Mouse (Mus musculus): ENCODE results near the gene Asb7. TPM values are rescaled to one million over a fixed set of nuclear protein-coding genes. Genes with fewer than 3 reads are reported as not detected.

The Asb7 gene
- total RNA-seq (2021): 10 to 100 TPM; 18.6 to 19.8 TPM
- long read RNA-seq, experiment 1, full-length matches to known transcripts: 2 of 7 reads
- long read RNA-seq, experiment 1, partial matches to known transcripts: 0 of 7 reads
- long read RNA-seq, experiment 1, other reads (novel, unspliced or antisense): 5 of 7 reads
- long read RNA-seq, experiment 2, full-length matches to known transcripts: 2 of 5 reads
- long read RNA-seq, experiment 2, partial matches to known transcripts: 0 of 5 reads
- long read RNA-seq, experiment 2, other reads (novel, unspliced or antisense): 3 of 5 reads

DNA sequence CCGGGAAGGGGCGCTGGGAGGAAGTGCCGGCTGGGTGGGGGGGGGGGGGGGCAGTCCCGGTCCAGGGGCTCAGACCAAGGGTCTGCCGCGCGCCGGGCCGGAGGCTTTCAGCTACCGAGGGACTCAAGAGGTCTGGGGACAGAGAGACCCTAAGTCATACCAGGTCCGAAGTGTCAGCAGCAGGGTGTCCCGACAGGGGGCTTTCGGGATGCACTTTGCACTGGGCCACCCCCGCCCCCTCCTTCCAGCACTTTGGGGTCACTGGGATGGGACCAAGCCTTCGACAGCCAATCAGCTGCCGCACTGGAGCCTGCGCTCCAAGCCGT is at the start of gene Asb7:
TSS of gene Asb7 (minus strand) at position 303 of the 326 bp plus-strand sequence.
- no peak for DNase-seq

DNA sequence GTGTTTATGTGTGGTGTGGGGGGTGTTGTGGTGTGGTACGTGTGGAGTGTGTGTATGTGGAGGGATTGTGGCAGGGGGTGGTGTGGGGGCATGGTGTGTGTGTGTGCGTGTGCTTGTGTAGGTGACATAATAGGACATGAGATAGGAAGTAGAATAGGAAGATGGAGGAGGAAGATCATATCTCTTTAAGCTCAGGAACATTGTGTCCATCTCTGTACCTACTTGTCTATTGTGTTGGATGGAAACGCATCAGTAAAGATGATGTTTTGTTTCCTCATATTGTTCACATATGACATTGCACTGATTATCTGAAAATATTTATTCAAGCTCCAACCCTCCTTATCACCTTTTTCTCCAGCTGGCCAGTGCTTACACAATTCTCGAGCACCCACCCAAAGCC is 48.0 kb upstream of the Asb7 start:
- DNase-seq: no peak

DNA sequence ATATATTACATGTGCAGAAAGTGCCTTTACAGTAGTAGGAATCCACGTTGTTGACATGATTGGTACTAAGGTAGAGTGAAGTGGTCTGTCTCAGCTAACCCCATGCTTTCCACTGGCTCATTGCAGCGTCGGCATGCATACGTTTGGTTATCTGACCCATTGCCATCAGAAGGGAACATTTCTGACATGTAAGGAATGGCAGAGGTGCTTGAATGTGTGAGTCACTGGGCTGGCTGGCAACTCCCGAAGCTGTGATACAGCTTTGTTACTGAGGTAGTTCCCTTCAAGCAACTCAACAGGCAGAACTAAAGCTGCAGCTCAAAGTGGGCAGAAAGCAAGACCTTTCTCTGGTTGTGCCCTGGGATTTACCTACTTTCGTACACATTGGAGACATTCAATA is 45.6 kb upstream of the Asb7 start:
- no peak for DNase-seq

DNA sequence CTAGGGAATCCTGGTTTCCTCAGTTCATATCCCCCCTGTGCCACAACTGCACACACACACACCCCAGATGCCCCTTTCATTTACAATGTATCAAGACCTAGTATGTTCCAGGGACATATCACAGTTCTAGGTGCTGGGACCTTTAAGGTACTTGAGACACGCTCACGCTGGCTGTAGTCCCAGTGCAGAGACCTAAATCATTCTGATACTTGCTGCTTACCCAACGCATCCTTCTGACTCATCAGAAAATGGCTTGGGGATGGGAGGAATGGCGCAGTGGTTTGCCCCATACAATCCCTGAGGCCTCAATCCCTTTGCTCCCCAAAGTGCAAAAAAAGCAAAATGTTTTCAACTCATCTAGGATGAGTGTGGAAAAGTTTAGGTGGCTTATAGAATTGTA is 45.1 kb upstream of the Asb7 start:
- DNase-seq: peak; percentile 19

DNA sequence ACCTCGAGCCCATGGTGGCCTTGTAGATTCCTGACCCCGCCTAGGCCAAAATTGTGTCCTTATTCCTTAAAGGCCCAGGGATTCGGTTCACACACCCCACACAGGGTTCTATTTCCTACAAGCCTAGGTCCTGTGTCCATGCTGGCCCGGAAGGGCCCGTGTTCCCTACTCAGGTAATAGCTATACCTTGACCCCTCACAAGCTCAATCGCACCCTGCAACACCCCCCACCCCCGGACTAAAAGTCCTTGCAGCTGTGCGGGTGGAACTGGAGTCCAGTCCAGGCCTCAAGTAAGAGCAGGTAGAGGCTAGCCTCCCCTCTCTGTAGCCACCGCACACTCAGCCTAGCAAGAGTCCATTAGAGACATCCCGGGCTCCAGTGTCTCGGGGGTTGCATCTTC is 44.5 kb upstream of the Asb7 start:
- no peak for DNase-seq

DNA sequence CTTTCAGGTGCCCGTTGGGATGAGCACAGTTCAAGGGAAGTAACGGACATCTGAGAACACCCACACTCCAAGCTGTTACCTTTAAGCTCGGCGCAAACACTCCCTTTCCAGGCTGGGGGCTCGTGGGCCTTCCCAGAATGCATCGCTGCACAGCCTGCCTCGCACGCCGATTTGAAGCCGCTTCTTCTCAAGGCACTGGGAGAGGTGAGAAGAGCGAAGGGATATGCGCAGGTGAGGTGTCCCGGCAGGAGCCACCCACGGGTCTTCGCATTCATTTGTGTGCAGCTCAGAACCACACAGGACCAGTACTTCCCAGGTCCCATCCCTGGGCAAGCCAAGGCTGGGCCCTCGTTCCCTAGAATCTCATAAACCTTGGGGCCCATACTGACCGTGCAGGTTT is 44.0 kb upstream of the Asb7 start:
- DNase-seq: no peak

DNA sequence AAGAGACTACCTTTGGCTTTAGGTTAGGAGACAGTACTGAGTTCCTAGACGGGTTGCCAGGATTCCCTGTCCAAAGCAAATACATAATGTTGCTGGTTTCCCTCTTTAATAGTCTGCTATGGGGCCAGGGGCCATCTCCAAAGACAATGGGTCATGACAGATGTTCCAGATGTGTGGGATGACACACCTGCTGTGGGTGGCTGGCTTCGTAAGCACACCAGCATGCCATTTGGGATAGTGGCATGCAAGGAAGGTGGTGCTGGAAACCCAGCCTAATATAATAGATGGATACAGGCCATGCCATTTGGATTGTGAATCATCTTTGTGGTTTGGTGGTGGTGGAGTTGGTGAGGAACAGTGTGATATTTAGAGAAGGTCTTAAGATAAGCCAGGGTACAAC is 39.8 kb upstream of the Asb7 start:
- no peak for DNase-seq

DNA sequence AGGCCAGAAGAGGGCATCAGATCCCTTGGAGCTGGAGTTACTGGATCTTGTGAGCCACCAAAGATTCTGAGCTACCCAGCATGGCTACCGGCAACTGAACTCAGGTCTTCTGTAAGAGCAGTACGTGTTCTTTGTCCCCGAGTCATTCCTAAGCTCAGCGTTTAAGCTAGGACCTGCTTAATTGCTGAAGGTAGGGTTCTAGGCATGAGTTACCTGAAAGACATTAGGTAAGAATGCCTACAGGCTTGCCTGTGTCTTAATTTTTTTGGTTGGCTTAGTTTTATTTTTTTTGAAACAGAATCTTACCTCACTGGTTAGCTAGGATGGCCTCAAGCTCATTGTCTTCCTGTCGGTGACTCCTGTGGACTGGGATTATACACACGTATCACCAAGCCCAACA is 38.7 kb upstream of the Asb7 start:
- DNase-seq: no peak

DNA sequence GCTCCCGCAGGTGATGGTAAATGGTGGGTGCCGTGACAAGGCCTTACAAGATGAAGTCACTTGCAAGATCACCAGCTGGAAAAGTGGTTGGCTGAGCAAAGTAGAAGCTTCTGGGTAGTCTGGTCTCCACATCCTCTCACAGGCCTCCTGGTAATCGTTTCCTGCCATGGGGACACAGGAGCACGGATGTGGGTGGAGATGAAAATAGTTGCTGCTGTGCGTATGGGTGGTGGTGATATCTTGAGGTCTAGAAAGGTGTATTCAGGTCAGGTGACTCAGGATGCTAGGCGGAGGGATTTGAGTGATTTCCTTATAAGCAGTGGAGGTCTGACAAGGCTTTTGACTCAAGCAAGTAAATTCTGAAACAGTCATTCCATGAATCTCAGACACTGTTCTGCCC is 35.6 kb upstream of the Asb7 start:
- DNase-seq: no peak

DNA sequence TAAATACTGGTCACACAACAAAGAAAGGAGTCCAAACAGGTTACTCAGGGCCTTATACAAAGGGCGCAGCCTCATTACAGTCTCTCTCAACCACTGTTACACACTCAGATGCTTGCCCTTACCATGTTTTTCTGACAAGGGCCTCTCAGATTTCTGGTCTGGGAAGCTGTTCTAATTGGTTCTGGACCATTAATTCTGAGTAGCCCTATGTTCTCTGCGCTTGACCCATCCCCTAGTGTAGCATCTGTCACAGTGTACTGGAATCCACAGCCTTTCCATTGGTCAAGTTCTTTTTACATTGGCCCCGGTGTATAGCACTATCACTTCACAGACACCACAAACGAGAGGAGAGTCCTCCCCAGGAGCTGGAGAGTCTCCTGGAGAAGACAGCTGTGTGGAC is 35.1 kb upstream of the Asb7 start:
- DNase-seq: no peak

DNA sequence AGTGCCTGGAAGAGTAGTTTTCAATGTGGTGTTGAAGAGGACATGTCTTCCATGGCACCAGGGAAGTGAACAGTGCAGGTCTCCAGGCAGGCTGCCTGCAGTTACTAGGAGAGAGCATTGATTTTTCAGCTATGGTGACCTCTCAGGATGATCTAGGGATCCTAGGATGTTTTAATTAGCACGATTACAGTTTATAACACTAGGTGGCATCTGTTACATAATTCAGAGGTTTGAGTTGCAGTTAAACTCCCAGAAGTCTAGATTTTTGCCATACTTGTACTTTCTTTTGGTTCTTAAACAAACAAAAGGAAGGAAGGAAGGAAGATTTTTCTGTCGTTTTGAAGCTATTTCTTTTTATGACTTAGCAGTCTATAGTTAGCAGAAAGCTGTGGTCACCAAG is 21.8 kb upstream of the Asb7 start:
- no peak for DNase-seq

DNA sequence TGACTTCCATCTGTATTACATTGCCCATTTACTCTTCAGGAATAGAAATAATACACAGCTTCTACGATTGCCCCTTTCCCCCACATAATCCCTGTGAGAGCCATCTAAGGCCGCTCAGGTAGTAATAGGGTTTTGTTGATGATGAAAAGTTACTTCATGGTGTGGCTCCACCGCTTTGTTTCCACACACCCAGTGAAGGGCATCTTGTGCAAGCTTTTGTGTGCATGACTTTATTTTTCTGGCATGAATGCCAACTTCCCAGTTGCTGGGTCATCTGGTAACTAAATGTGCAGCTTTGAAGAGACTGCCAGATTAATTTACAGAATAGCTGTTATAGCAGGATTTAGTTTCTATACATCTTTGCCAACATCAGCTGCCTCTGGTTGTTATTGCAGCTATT is 15.2 kb upstream of the Asb7 start:
- peak; percentile 27 for DNase-seq

DNA sequence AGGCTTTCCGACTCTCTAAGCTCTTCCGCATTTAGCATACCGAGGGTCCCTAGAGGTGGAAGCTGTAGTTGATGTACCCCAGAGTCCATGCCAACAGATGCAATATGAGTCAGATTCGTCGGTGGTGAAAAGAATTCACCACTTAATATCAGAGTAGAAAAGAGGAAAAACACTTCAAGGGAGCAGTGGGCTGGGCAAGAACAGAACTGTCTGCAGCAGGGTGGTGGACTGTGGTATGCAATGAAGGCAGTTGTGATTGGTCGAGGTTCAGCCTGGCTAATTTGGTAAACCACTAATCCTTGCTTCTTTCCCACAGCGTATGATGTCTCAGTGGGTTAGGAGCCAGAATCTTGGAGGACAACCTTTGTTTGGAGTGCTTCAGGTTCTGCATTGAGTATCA is 13.3 kb upstream of the Asb7 start:
- DNase-seq: no peak

DNA sequence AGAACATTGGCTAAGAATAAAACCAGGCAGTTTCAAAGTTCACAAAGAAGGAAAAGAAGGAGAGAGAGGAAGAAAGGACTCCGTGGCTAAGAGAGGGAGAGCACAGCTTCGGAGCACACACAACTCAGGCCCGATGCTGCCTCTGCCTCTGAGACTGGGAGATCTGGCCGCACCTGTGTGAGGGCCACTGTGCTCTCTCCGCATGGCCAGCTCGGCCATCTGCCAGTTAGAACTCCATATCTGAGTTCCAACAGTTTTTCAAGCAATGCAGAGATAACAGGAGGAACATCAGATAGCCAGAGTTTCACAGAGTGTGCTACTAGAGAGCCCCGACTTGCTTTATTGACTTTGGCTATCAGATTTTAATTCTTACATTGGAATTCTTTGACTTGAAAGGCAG is 5.1 kb upstream of the Asb7 start:
- no peak for DNase-seq

DNA sequence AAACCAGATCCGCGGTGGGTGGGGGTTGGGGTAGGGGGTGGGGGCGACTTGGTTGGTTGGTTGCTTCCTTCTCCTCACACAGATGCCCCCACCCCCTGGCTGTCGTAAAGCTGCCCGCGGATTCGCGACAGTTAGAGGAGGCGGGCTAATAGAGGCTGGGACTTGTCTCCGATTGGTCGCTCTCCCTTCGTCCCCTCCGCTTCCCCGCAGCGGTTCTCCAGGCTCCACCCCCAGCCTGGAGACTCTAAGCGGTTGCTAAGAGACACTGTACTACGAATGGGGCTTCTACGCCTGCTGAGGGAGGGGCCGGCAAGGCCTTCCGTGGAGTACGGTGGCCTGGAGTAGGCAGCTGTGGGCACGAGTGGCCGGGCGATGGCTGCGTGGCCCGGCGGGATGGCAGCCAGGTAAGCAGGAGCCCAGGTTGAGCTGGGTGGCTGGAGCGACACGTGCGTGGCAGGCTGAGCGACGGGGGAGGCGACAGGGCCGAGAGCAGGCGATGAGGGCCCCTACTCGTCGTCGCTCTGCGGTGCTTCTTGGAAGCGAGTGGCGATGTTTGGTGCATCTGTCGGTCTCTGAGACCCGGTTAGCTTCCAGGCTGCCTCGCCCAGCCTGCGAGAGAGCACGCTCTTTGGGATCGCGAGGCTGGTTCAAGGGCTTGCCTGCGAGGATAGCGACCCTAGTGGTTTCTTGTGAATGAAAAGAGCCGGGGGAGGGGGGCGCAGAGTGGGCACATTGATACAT is 394 bp upstream of the Asb7 start, which contains the start of gene Lins1:
TSS of gene Lins1 (plus strand) at position 270 of the 741 bp plus-strand sequence.
- peak; percentile 98 for DNase-seq

DNA sequence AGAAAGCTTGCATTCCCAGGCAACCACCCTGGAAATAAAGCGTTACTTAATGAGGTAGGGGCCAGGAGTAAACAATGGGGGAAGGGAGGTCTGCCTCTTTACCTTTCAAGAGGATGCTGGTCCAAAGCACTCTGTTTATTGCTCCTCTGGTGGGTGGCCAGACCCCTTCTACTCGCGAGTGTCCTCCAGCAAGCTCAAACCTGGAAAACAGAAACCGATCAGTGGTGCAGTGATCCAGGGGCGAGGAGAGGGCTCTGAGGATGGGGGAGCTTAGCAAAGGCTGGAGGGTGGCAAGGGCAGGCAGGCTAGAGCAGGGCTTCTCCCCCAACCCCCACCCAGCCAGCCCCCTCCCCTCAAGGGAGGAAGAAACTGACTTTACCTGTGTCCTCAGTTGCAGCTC is 675 bp downstream of the Asb7 start:
- no peak for DNase-seq

DNA sequence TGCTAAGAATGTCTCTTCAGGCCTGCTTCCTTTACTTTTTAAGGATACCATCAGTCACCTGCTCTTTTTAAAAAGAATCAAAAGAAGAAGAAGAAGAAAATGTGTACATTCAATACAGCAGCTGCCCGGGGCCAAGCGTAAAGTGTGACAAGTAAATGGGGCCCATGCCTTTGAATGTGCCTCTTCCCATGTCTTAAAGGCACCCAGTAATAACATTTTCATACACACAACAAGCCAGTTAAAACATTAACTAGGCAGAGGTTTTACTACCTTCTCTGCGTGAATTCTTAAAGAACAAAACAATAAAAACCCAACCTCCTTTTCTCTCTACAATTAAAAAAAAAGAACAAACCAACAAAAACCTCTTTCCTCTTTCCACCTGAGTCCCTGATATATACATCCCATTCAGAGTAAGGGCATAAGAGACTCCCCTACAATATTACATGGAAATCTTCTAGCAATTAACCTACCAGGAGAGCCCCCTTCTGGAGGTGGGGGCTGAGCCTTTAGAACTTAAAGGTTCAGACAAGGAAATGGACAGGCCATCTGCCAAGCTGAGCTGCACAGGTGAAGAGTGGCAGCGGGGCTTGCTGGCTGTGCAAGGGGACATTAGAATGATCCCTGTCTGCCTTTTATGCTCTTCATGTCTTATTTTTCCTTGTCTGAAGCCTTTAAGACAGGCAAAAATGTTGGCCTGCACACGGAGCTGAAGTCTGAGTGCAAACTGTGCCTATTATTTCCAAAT is 7.1 kb downstream of the Asb7 start:
- DNase-seq: no peak

DNA sequence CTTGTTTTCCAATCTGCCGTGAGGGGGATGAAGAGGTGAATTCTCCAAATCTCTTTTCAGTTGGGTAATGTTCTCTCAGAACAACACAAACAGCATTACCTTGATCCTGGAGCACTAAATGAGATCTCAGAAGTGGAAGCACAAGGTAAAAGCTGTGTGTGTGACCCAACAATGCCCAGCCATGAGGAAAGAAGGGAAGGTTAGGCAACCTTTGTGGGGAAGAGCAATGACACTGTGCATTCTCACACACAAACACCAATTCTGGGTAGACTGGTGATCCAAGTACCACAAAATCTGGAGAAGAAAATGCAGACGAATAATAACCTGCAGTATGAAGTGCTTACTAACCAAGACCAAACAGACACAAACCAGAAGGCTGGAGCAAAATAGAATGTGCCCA is 13.6 kb downstream of the Asb7 start:
- no peak for DNase-seq

DNA sequence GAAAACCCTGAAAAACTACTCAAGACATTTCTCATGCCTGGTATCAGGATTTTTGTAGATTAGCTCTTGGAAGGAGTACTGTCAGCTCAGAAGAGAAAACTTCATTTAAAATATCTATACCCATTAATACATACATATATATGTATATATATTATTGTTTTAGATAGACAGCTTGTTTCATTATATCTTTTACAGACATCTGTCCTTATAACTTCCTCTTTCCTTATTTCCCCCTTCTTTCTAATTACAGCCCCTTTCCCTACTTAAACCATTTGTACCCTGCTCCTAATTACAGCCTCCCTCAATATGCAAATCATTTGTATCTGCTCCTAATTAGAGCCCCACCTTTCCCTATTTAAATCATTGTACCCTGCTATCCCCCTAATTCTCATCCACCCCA is 22.3 kb downstream of the Asb7 start:
- DNase-seq: no peak

DNA sequence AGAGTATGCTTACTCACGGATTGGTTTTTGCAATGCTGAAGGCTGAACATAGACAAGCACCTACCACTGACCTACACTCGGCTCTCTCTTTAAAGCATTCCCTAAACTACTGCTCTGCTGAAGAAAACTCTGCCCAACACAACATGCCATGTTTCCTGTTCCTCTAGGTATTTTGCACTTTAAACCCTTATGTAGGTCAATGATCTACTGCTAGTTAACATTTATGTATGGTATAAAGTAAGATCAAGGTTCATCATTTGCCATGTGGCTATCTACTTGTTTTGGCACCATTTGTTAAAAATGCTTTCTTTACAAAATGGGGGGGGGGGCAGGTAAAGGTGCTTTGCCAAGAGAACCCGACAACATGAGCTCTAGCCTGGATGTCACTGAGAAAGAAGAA is 25.8 kb downstream of the Asb7 start:
- no peak for DNase-seq

DNA sequence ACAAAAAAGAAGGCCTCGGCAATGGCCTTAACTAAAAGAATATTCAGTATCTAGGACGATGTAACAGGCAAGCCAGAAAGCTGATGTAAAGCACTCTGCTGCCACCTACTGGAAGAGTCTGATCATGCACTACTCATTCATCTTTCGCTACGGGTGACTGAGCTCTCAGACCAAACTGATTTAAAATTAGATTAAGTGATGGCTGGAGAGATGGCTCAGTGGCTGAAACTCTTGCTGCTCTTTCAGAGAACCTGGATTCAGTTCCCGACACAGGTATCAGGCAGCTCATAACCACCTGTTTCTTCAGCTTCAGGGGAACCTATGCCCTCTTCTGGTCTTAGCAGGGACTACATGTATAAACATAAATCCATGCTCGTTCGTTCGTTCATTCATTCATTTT is 27.8 kb downstream of the Asb7 start:
- DNase-seq: peak; percentile 86

DNA sequence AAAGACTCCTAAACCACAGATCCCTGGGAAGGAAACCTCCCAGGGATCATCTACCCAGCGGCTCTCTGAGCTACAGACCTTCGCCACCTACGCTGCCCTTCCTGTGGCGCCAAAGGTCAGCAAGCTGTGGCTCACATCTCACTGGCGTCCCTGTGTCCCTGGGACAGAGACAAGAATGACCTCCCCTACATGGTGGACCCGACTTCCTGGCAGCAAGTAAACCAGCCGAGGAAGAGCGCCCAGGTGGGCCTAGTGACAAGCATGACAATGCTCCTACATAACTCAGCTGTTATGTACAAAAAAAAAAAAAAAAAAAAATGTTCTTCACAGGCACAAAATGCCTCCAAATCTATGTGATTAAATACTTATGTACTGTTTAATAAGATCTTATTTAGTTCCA is 28.4 kb downstream of the Asb7 start:
- no peak for DNase-seq

DNA sequence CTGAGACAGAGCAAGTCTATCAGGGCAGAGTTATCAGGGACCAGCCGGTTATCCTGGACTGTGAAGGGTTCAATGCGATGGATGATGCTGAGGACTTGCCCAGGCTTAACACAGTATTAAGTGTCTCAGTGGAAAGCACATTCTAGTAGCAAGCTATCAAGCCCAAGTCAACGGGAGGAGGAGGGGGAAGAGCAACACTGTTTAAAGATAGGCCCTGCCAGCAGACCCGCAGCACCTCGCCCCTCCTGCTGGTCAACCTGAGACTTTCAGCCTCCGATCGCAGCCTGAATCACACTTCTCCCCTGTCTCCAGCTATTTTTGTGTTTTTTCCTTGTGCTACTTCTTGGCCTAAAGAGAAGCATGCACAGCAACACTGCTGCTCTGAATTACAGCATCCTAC is 29.1 kb downstream of the Asb7 start:
- no peak for DNase-seq

DNA sequence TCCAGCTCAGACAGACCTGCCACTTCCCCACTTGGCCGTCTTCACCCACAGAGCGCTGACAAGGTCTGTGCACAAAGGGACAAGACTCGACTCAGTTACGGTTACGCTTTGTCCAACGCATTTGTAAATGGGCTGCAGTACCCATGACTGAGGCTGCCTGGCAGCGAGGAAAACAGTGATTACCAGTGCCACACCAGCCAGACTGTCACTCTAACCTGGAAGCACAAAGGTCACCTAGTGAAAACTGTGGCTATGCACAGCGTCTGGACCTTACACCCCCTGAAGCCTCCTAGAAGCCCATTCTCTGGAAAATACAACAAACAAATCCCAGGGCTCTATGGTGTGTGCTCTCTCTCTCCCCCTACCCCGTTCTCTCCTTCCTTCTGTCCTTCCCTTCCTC is 33.9 kb downstream of the Asb7 start:
- DNase-seq: no peak
